Comparison of ENCODE assay signal across 29 mouse cellular contexts in the genomic region with DNA sequence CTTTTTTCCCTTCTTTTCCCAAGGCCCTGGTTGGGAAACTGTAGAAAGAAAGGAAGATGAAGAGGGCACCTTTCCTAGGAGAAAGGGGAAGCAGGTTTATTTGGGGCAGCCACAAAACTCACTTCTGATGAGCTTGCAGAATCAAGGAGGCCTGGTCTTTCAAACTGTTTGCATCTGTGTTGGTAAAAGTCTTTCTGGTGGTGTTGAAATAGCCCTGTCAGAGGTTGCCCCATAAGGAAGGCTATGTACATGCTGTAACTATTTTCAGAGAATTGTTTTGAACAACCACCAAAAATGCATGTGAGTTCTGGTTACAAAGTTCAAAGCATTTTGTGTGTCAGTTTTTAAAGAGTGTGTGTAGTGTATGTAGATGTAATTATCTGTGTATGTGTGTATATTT. TPM values are rescaled to one million over a fixed set of nuclear protein-coding genes. Genes with fewer than 3 reads are reported as not detected.
DNase-seq lines count a peak whose midpoint lies in the region; ATAC-seq and TF ChIP-seq lines count a peak whose summit lies in the region.
"Had no signal": no experiment of that assay in that cellular context is flagged by ENCODE, and none has a peak within 500 bp of the region (broad histone marks: within the 10 kb centered on the region; RNA-seq: fewer than 3 reads in every experiment).

No protein-coding gene starts in this region.

- H3K27ac ChIP-seq in stomach, postnatal 0 days (replicated peaks), result no peak overlapping the region
- H3K27ac ChIP-seq: gastrocnemius, adult 2 months; heart, embryonic 13.5 days; layer of hippocampus, adult 2 months; liver, embryonic 15.5 days; lung, embryonic 15.5 days; neural tube, embryonic 12.5 days had no signal

- H3K4me3 ChIP-seq in stomach, postnatal 0 days (ENCODE audit: low read depth, low read length), result no peak overlapping the region
- H3K4me3 ChIP-seq: erythroblast, embryonic 14.5 days; gastrocnemius, adult 2 months; heart, embryonic 13.5 days; layer of hippocampus, adult 2 months; liver, embryonic 15.5 days; lung, embryonic 15.5 days; myocyte; neural tube, embryonic 12.5 days had no signal

- H3K4me1 ChIP-seq in stomach, postnatal 0 days (replicated peaks; ENCODE audit: control insufficient read depth, insufficient read depth), result no peaks in the 10 kb centered on the region
- H3K4me1 ChIP-seq: liver, embryonic 15.5 days; lung, embryonic 15.5 days; neural tube, embryonic 12.5 days had no signal

- TF ChIP-seq CTCF in stomach, postnatal 0 days (IDR thresholded peaks at IDR 0.05; ENCODE audit: low read depth), result no peak

- TF ChIP-seq EP300 in stomach, postnatal 0 days (optimal IDR thresholded peaks at IDR 0.05), result no peak

- no peak overlapping the region for H3K4me2 ChIP-seq in stomach, postnatal 0 days (replicated peaks; ENCODE audit: low read depth)
- H3K4me2 ChIP-seq: heart, embryonic 13.5 days; liver, embryonic 15.5 days; lung, embryonic 15.5 days; midbrain, embryonic 11.5 days; neural tube, embryonic 12.5 days had no signal

- DNase-seq in heart, adult 11 months, result peak; percentile 81
- DNase-seq in heart, postnatal 36 days, result no peak
- DNase-seq in 416B (ENCODE audit: low read depth) (peak; percentile 69), MN1 (ENCODE audit: low spot score) (no peak)
- no peak for DNase-seq in stomach, postnatal 0 days (ENCODE audit: low spot score)
- DNase-seq: adrenal gland, adult 8-10 months; cerebellum, adult 11 months; cerebellum, postnatal 10 days; gastrocnemius, adult 2 months; gastrocnemius, postnatal 36 days; heart, postnatal 10 days; kidney, adult 2 months; kidney, postnatal 36 days; layer of hippocampus, postnatal 36 days; left cerebral cortex, postnatal 4 days had no signal

- intact Hi-C loops in heart, postnatal 36 days (cut with DNase I), result no loop called here

- H3K36me3 ChIP-seq in stomach, postnatal 0 days (ENCODE audit: control insufficient read depth, insufficient read depth, low read length), result no peaks in the 10 kb centered on the region
- H3K36me3 ChIP-seq: G1E; heart, embryonic 13.5 days; liver, embryonic 15.5 days; lung, embryonic 15.5 days; neural tube, embryonic 12.5 days had no signal

- H3K9me3 ChIP-seq in stomach, postnatal 0 days (ENCODE audit: control insufficient read depth, low read length), result no peaks in the 10 kb centered on the region
- H3K9me3 ChIP-seq: G1E; heart, embryonic 13.5 days; liver, embryonic 15.5 days; lung, embryonic 15.5 days; neural tube, embryonic 12.5 days had no signal

- ATAC-seq in granulocyte monocyte progenitor cell, adult 5-6 weeks (replicated peaks; ENCODE audit: poor library complexity, severe bottlenecking), result peak; percentile 98
- peak; percentile 87 for ATAC-seq in monocyte, adult 5-6 weeks (replicated peaks; ENCODE audit: insufficient number of reproducible peaks, low FRiP score, low TSS enrichment, poor library complexity, severe bottlenecking)
- no peak for ATAC-seq in stomach, postnatal 0 days (ENCODE audit: low FRiP score, low TSS enrichment)
- ATAC-seq: forebrain, embryonic 16.5 days; hindbrain, embryonic 16.5 days; midbrain, embryonic 16.5 days had no signal

- no peaks in the 10 kb centered on the region for H3K27me3 ChIP-seq in stomach, postnatal 0 days (ENCODE audit: control insufficient read depth, insufficient read depth, low read length)
- H3K27me3 ChIP-seq: heart, embryonic 13.5 days; liver, embryonic 15.5 days; lung, embryonic 15.5 days had no signal

- H3K9ac ChIP-seq in stomach, postnatal 0 days (ENCODE audit: low read length), result no peak overlapping the region
- H3K9ac ChIP-seq: heart, embryonic 13.5 days; liver, embryonic 15.5 days; lung, embryonic 15.5 days; neural tube, embryonic 12.5 days had no signal

RNA-seq across cellular contexts. Expression of gene Tdrd7, which starts 15.9 kb away (rescaled TPM):
- total RNA-seq in heart, postnatal 36 days (2021), result 10 to 100 TPM; 11.4 to 12.7 TPM
- 6.0 and 38.7 TPM in 2 replicates for total RNA-seq in granulocyte monocyte progenitor cell, adult 5-6 weeks (2014; fragmentation: Nextera tagmentation)
- 8.3 and 9.9 TPM in 2 replicates for total RNA-seq in granulocyte monocyte progenitor cell, adult 5-6 weeks (2017)
- total RNA-seq in monocyte, adult 5-6 weeks (2017), result 34.6 to 58.1 TPM (median 48.0 TPM) in 3 replicates
- 24.9 and 25.1 TPM in 2 replicates for polyA plus RNA-seq in stomach, postnatal 0 days (2015; fragmentation: Nextera tagmentation; extraction: Ambion mirVana)
- polyA plus RNA-seq: erythroblast, embryonic 14.5 days had no signal

RNA-seq across cellular contexts. Expression of gene Tmod1, which starts 57.7 kb away (rescaled TPM):
- total RNA-seq in heart, postnatal 36 days (2021), result 100 to 1,000 TPM; 272 to 278 TPM
- not detected in 2 replicates for total RNA-seq in granulocyte monocyte progenitor cell, adult 5-6 weeks (2014; fragmentation: Nextera tagmentation)
- 0.04 TPM in 1 of 2 replicates, not detected in the other for total RNA-seq in granulocyte monocyte progenitor cell, adult 5-6 weeks (2017)
- total RNA-seq in monocyte, adult 5-6 weeks (2017), result 0.39 to 2.5 TPM (median 1.6 TPM) in 3 replicates
- polyA plus RNA-seq in stomach, postnatal 0 days (2015; fragmentation: Nextera tagmentation; extraction: Ambion mirVana), result 3.2 and 3.4 TPM in 2 replicates

Comparison
In these comparisons a context has a peak if more than half of its experiments do, and no peak if none do; other contexts are left out.
1. DNase-seq: peak in heart, adult 11 months (single experiment) and 416B (single experiment); none in heart, postnatal 36 days (0 of 2), MN1 (single experiment) and stomach, postnatal 0 days (single experiment).
2. RNA of gene Tmod1, which starts 57.7 kb away (total RNA-seq): 272 to 278 TPM in heart, postnatal 36 days; 0.39 to 2.5 TPM in monocyte, adult 5-6 weeks and 0.04 TPM in granulocyte monocyte progenitor cell, adult 5-6 weeks; every median in the first group is over 10 times any median in the second.